Mouse (Mus musculus) stomach, embryonic 15.5 days (tissue): Measurements from ENCODE around the gene Gnb1. TPM values are rescaled to one million over a fixed set of nuclear protein-coding genes. Genes with fewer than 3 reads are reported as not detected.

Experiments
- ATAC-seq: fragments of 200-750 bp; cut with Nextera tagmentation; 2 replicates; pipeline ENCODE4 v1.8.0; 2017; ENCODE audit warnings: low read depth, moderate number of reproducible peaks, moderate TSS enrichment; ENCODE audit not compliant: insufficient read depth, low FRiP score
- H3K27ac ChIP-seq: fragments of 300-500 bp; sonication (generic); 2 replicates; pipeline ENCODE4 v1.5.1; 2015; ENCODE audit warnings: mild to moderate bottlenecking, inconsistent platforms
- H3K27me3 ChIP-seq: fragments of 300-500 bp; sonication (generic); replicated peaks from 2 replicates; pipeline ENCODE4 v1.6.1; 2015; ENCODE audit warnings: inconsistent platforms
- H3K36me3 ChIP-seq: fragments of 300-500 bp; sonication (generic); 2 replicates; pipeline ENCODE4 v1.6.1; 2015; ENCODE audit warnings: inconsistent platforms
- H3K4me1 ChIP-seq: fragments of 300-500 bp; sonication (generic); 2 replicates; pipeline ENCODE4 v1.6.1; 2015; ENCODE audit warnings: inconsistent platforms
- H3K4me2 ChIP-seq: fragments of 300-500 bp; sonication (generic); 2 replicates; pipeline ENCODE4 v1.6.1; 2015; ENCODE audit warnings: mild to moderate bottlenecking, inconsistent platforms
- H3K4me3 ChIP-seq: fragments of 300-500 bp; sonication (generic); replicated peaks from 2 replicates; pipeline ENCODE4 v1.5.1; 2015; ENCODE audit warnings: inconsistent platforms
- H3K9ac ChIP-seq: fragments of 300-500 bp; sonication (generic); 2 replicates; pipeline ENCODE4 v1.6.1; 2015; ENCODE audit warnings: inconsistent platforms
- H3K9me3 ChIP-seq: fragments of 300-500 bp; sonication (generic); 2 replicates; pipeline ENCODE4 v1.6.1; 2016; ENCODE audit warnings: inconsistent platforms
- WGBS: fragments of 180-500 bp; shearing (Covaris S2); methylation state at CpG from one replicate; pipeline ENCODE4 v1.1.7; 2015; 5-methylcytosine and 5-hydroxymethylcytosine counted together
- polyA plus RNA-seq: library from polyadenylated mRNA; unstranded; fragments of >200 nt; fragmentation: Nextera tagmentation; extraction: Ambion mirVana; gene quantifications from 2 replicates; pipeline ENCODE4 v1.2.1, GENCODE M21; 2015

Gnb1 gene
- polyA plus RNA-seq, 1 experiment from 2014 or later = 446 TPM

GRCm38 (mm10) chr4:155505671-155506295 lies 14.6 kb downstream of the Gnb1 start:
- Histone ChIP-seq H3K4me1 (no peaks in the 10 kb centered on the region), H3K27ac (no peak overlapping the region), H3K36me3 (no peaks in the 10 kb centered on the region), H3K4me3 (no peak overlapping the region), H3K4me2 (no peak overlapping the region), H3K9ac (no peak overlapping the region), H3K27me3 (no peaks in the 10 kb centered on the region), H3K9me3 (no peaks in the 10 kb centered on the region)
- 70% methylated on average over 5 of the region's 5 CpGs for WGBS
- ATAC-seq = no peak

- Histone ChIP-seq H3K4me1 (no peaks in the 10 kb centered on the region), H3K36me3 (no peaks in the 10 kb centered on the region), H3K27me3 (no peaks in the 10 kb centered on the region), H3K4me2 (no peak overlapping the region), H3K4me3 (no peak overlapping the region), H3K9ac (no peak overlapping the region), H3K9me3 (no peaks in the 10 kb centered on the region), H3K27ac (no peak overlapping the region)
- 78% methylated on average over 4 of the region's 4 CpGs for WGBS
- ATAC-seq = no peak
Observed at GRCm38 (mm10) chr4:155508614-155509013, 17.5 kb downstream of the Gnb1 start.

- no peak overlapping the region for H3K4me3 ChIP-seq
- H3K9ac ChIP-seq = no peak overlapping the region
- no peaks in the 10 kb centered on the region for H3K4me1 ChIP-seq
- WGBS = 83% methylated on average over 1 of the region's 1 CpGs
- no peaks in the 10 kb centered on the region for H3K27me3 ChIP-seq
- no peaks in the 10 kb centered on the region for H3K9me3 ChIP-seq
- H3K27ac ChIP-seq = no peak overlapping the region
- no peak for ATAC-seq
- 0 out of 2 replicates have a peak, but pooled peaks cover 4% of the 10 kb centered on the region for H3K36me3 ChIP-seq
- no peak overlapping the region for H3K4me2 ChIP-seq
Observed at GRCm38 (mm10) chr4:155510981-155511380, 19.8 kb downstream of the Gnb1 start.

- H3K9ac ChIP-seq = no peak overlapping the region
- H3K36me3 ChIP-seq = 0 out of 2 replicates have a peak, but pooled peaks cover 4% of the 10 kb centered on the region
- H3K4me2 ChIP-seq = no peak overlapping the region
- no peak overlapping the region for H3K27ac ChIP-seq
- H3K4me3 ChIP-seq = no peak overlapping the region
- no peaks in the 10 kb centered on the region for H3K27me3 ChIP-seq
- ATAC-seq = no peak
- WGBS = 85% methylated on average over 2 of the region's 2 CpGs
- H3K4me1 ChIP-seq = no peaks in the 10 kb centered on the region
- H3K9me3 ChIP-seq = no peaks in the 10 kb centered on the region
Observed at GRCm38 (mm10) chr4:155514810-155515209, 23.6 kb downstream of the Gnb1 start.

GRCm38 (mm10) chr4:155517948-155518517 lies 26.9 kb downstream of the Gnb1 start:
- no peaks in the 10 kb centered on the region for H3K27me3 ChIP-seq
- no peak overlapping the region for H3K4me2 ChIP-seq
- no peak overlapping the region for H3K9ac ChIP-seq
- H3K9me3 ChIP-seq = no peaks in the 10 kb centered on the region
- no peak for ATAC-seq
- H3K4me1 ChIP-seq = no peaks in the 10 kb centered on the region
- 86% methylated on average over 7 of the region's 7 CpGs for whole genome bisulfite sequencing
- H3K27ac ChIP-seq = no peak overlapping the region
- H3K36me3 ChIP-seq = 0 out of 2 replicates have a peak, but pooled peaks cover 4% of the 10 kb centered on the region
- H3K4me3 ChIP-seq = no peak overlapping the region

- Histone ChIP-seq H3K4me2 (no peak overlapping the region), H3K4me3 (no peak overlapping the region), H3K36me3 (0 out of 2 replicates have a peak, but pooled peaks cover 1% of the 10 kb centered on the region), H3K27ac (no peak overlapping the region), H3K9me3 (no peaks in the 10 kb centered on the region), H3K4me1 (no peaks in the 10 kb centered on the region), H3K27me3 (no peaks in the 10 kb centered on the region), H3K9ac (no peak overlapping the region)
- ATAC-seq = no peak
- WGBS = 61% methylated on average over 7 of the region's 7 CpGs
Observed at GRCm38 (mm10) chr4:155522327-155522726, 31.2 kb downstream of the Gnb1 start.

GRCm38 (mm10) chr4:155525751-155526150 lies 34.6 kb downstream of the Gnb1 start:
- no peak overlapping the region for H3K4me3 ChIP-seq
- WGBS = 86% methylated on average over 5 of the region's 5 CpGs
- no peak for ATAC-seq
- no peaks in the 10 kb centered on the region for H3K4me1 ChIP-seq
- H3K9ac ChIP-seq = no peak overlapping the region
- H3K36me3 ChIP-seq = peaks cover 25% of the 10 kb centered on the region; the same call in 1 of the 2 replicates
- no peak overlapping the region for H3K27ac ChIP-seq
- no peak overlapping the region for H3K4me2 ChIP-seq
- no peaks in the 10 kb centered on the region for H3K9me3 ChIP-seq
- H3K27me3 ChIP-seq = no peaks in the 10 kb centered on the region

- peaks cover 37% of the 10 kb centered on the region; the same call in 1 of the 2 replicates for H3K36me3 ChIP-seq
- H3K27ac ChIP-seq = no peak overlapping the region
- no peak for ATAC-seq
- WGBS = 81% methylated on average over 3 of the region's 3 CpGs
- no peaks in the 10 kb centered on the region for H3K27me3 ChIP-seq
- H3K4me3 ChIP-seq = no peak overlapping the region
- no peak overlapping the region for H3K4me2 ChIP-seq
- no peak overlapping the region for H3K9ac ChIP-seq
- H3K4me1 ChIP-seq = no peaks in the 10 kb centered on the region
- no peaks in the 10 kb centered on the region for H3K9me3 ChIP-seq
Observed at GRCm38 (mm10) chr4:155529294-155529693, 38.1 kb downstream of the Gnb1 start.

- no peaks in the 10 kb centered on the region for H3K9me3 ChIP-seq
- H3K36me3 ChIP-seq = peaks cover 42% of the 10 kb centered on the region
- H3K4me2 ChIP-seq = no peak overlapping the region
- no peak overlapping the region for H3K4me3 ChIP-seq
- WGBS = 92% methylated on average over 7 of the region's 7 CpGs
- H3K27ac ChIP-seq = no peak overlapping the region
- no peaks in the 10 kb centered on the region for H3K27me3 ChIP-seq
- H3K4me1 ChIP-seq = no peaks in the 10 kb centered on the region
- ATAC-seq = no peak
- no peak overlapping the region for H3K9ac ChIP-seq
Observed at GRCm38 (mm10) chr4:155549993-155550392, 58.8 kb downstream of the Gnb1 start.

GRCm38 (mm10) chr4:155550446-155550845 lies 59.3 kb downstream of the Gnb1 start:
- no peak overlapping the region for H3K4me2 ChIP-seq
- ATAC-seq = no peak
- H3K9ac ChIP-seq = no peak overlapping the region
- WGBS = 69% methylated on average over 2 of the region's 2 CpGs
- peaks cover 43% of the 10 kb centered on the region for H3K36me3 ChIP-seq
- H3K4me1 ChIP-seq = no peaks in the 10 kb centered on the region
- H3K27me3 ChIP-seq = no peaks in the 10 kb centered on the region
- H3K27ac ChIP-seq = no peak overlapping the region
- no peaks in the 10 kb centered on the region for H3K9me3 ChIP-seq
- no peak overlapping the region for H3K4me3 ChIP-seq

GRCm38 (mm10) chr4:155551073-155551472 lies 59.9 kb downstream of the Gnb1 start:
- no peak for ATAC-seq
- H3K4me2 ChIP-seq = no peak overlapping the region
- no peaks in the 10 kb centered on the region for H3K4me1 ChIP-seq
- H3K9me3 ChIP-seq = no peaks in the 10 kb centered on the region
- H3K27me3 ChIP-seq = no peaks in the 10 kb centered on the region
- H3K27ac ChIP-seq = no peak overlapping the region
- H3K4me3 ChIP-seq = no peak overlapping the region
- peaks cover 43% of the 10 kb centered on the region for H3K36me3 ChIP-seq
- WGBS = 95% methylated on average over 4 of the region's 4 CpGs
- H3K9ac ChIP-seq = no peak overlapping the region

GRCm38 (mm10) chr4:155552917-155553532 lies 61.9 kb downstream of the Gnb1 start:
- no peak overlapping the region for H3K4me2 ChIP-seq
- H3K27me3 ChIP-seq = no peaks in the 10 kb centered on the region
- H3K9me3 ChIP-seq = no peaks in the 10 kb centered on the region
- WGBS = 92% methylated on average over 6 of the region's 6 CpGs
- H3K36me3 ChIP-seq = peaks cover 54% of the 10 kb centered on the region
- no peak overlapping the region for H3K9ac ChIP-seq
- no peak overlapping the region for H3K27ac ChIP-seq
- no peak for ATAC-seq
- no peak overlapping the region for H3K4me3 ChIP-seq
- no peaks in the 10 kb centered on the region for H3K4me1 ChIP-seq
